Mouse (Mus musculus): Measurements from ENCODE around the gene Islr2. TPM values are rescaled to one million over a fixed set of nuclear protein-coding genes. Genes with fewer than 3 reads are reported as not detected.

The Islr2 gene
- total RNA-seq, 2 experiments from 2014 or later, result 1.4 to 2.3 TPM

DNA sequence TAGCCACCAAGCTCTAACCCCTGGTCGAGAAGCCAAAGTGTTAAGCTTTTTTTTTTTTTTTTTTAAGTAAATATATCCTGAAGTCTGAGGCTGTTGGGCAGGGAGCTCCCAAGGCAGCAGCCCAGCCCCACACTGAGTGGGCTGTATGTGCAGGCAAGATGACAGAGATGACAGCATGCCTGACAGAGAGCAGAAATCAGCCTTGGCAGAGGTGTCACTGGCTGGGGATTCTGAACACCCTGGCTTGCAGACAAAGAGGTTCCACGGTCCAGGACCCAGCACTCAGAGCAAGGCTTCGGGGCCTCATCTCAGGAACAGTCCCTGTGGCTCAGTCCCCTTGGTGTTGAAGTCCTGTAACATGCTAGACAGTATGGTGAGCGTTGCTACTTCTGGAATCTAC, 44.3 kb downstream of the Islr2 start:
- intact Hi-C loops (cut with DNase I), result loop anchor here (5.0 kb wide), 2 partner anchors 68 to 118 kb away; no protein-coding TSS in a partner anchor
- DNase-seq, result peak; percentile 31 to 35

DNA sequence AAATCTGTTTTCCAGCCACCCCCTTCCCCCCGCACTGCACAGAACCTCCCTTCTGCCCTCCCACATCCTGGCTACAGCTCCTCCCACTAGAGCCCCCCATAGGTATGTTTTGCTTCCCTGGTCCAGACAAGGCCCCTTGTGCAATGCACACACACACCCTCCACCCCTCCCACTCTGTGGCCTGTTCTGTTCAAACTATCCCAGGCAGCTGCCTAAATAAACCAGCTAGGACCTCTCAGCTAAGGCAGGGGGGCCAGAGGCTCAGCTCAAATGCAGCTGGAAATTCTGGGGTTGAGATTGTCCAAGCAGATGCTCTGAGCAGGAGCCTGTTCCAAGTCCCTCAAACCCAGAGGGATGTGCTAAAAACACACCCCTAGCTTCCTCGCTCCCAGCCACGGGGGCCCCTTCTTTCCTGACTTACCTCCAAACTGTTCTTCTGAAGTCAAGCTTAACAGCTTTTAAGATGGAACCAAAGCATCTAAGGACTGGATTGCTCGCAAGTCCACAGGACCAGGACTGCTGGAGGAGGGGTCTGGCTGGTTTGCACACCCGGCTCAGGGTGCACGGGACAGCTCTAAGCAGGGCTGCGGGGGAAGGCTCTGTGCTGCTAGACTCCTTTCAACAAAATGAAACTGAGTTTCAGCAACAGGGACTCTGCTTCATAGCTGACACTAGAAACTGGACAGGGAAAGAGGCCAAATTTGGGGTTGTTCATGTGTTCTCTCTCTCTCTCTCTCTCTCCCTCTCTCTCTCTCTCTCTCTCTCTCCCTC, 45.4 kb downstream of the Islr2 start:
- intact Hi-C loops (cut with DNase I), result loop anchor here (5.0 kb wide), 2 partner anchors 66 to 116 kb away; no protein-coding TSS in a partner anchor
- peak; percentile 25 to 57 for DNase-seq

DNA sequence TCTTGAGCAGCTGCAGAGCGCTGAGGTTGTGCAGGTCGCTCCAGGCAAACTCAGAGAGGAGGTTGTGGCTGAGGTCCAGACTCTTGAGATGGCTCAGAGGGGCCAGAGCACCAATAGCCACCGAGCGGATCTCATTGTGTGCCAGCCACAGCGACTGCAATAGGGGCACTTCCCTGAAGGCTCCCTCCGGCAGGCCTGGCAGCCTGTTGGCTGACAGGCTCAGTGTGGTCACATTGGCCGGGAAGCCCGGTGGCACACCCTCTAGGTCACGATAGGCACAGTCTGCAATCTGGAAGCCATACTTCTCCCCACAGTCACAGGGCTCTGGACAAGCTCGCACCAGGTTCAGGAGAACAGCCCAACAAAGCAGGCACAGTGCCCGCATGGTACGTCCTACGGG, 46.3 kb downstream of the Islr2 start:
- no peak for DNase-seq
- intact Hi-C loops (cut with DNase I), result loop anchor here (5.0 kb wide), 2 partner anchors 66 to 116 kb away; no protein-coding TSS in a partner anchor

DNA sequence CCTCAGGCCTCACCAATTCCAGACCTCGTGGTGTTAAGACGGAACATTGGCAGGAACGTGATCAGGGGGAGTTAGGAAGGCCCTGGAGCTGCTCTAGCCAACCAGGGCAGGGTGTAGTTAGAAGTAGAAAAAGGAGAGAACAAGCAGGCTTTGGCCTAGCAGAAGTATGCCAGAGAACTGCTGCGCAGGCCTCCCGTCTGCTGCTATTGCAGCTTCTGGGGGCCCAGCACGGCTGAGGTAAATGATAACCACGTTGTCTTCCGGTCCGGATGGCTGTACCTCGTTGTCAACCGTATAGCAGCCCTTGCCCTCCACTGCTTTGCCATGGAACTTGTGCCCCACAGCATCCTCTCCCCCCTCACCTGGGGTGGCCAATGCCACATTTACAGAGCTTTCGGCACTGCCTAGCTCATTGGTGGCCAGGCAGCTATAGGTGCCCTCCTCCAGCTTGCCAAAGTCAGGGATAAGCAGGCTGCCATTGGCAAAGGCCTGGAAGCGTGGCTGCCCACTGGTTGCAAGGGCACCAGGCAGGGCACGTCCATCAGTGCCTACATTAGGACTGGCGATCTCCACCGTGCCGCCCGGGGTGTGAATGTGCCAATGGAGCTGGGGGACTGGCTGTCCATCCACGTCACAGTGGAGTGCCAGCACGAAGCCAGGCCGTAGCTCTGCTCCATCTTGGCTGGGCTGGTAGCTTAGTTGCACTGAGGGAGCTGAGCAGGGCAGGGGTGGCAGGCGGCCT, 47.1 kb downstream of the Islr2 start:
- intact Hi-C loops (cut with DNase I), result loop anchor here (5.0 kb wide), 2 partner anchors 65 to 115 kb away; no protein-coding TSS in a partner anchor
- no peak for DNase-seq

DNA sequence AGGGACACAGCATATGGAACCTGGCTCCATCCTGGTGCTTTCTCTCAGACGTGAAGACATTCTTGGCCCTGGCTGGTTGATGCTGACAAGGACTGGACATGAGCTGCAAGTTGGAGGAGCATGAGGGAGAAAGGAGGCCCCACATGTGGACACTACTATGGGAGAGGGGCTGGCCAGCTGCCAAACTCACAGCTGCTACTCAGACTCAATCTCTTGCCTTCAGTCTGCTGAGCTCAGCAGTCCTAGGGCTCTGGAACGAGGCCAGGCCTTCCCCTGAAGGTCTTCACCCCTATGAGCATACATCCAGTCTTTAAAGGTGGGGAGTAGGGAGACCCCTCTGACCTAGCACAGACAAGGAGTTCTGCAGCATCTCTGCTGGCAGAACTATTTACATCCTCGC, 48.8 kb downstream of the Islr2 start:
- peak; percentile 52 to 60 for DNase-seq
- intact Hi-C loops (cut with DNase I), result loop anchor here (5.0 kb wide), 2 partner anchors 63 to 113 kb away; no protein-coding TSS in a partner anchor

DNA sequence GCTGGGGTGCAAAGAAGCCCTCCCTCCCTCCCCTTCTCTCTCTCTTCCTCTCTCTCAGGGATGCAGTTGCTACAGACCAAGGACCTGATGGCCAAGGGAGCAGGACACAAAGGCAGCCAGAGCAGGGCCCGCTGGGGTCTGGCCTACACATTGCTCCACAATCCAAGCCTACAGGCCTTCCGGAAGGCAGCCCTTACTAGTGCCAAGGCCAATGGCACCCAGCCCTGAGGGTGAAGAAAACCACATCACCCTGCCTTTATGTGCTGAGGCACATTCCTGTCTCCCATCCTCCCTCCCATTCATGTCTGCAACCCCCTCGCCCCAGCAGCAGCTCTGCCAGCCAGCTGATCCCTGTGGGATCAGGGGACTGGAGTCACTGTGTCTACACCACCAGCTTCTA, 51.0 kb downstream of the Islr2 start:
- intact Hi-C loops (cut with DNase I), result no loop called here

DNA sequence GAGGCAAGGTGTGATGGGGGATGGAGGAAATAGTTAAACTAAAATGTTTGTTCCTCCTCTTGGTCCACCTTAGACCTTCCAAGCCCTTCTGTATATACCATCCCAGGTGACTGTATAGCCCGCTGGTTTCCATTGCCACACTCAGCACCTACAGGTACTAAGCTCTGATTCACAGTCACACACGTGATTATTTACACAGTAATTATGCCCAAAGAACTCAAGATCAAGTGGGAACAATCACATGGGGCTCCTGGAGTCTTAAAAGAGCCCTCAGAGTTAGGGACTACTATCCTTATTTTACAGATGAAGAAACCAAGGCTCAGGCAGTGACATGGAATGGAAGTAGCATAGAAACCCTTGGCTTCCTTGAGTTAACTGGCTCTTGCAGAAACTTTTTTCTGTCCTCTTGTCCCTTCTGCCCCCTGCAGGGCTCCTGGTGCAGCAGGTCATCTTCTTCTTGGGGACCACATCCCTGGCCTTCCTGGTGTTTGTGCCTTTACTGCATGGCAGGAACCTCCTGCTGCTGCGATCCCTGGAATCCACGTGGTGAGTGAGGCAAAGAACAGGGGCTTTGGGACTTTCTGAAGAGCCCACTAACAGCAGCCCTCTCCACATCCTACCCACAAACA, 53.3 kb downstream of the Islr2 start:
- no peak for DNase-seq
- intact Hi-C loops (cut with DNase I), result no loop called here

More for the DNA sequence above, 51.0 kb downstream of the Islr2 start:
- DNase-seq, result no peak

DNA sequence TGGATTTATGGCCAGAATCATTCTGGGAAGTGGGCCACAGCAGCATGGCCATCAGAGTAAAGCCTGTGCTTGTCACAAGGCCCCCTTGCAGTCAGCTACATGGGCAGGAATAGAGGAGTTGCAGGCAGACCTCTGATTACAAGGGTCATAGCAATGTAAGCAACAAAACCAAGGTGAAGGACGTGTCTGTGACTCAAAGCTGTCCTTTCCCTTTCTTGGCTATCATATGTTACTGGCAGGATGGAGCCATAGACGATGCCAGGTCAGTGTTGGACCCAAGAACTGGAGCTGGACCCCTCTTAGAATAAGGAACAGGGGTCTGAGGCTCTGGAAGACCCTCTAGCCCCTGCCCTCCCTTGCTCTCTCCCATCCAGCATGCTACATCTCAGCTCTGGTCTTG, 55.3 kb downstream of the Islr2 start:
- intact Hi-C loops (cut with DNase I), result no loop called here
- DNase-seq, result no peak

Small RNA genes lying within 50 kb of the gene (microRNA-seq; reads per million reads assigned to microRNA genes)
- gene Mir6385 (ENCODE audit: borderline number of aligned reads in 2 of 2), result 0 reads per million in 2 experiments

Other genes with a start within 250 kb of the Islr2 start
- under 1 TPM; 0.16 to 0.22 TPM for gene Cyp11a1, start 197.9 kb downstream of the Islr2 start, total RNA-seq (2021)
- under 1 TPM; 0.16 to 0.47 TPM for gene Stra6, start 140.5 kb downstream of the Islr2 start, total RNA-seq (2021)
- not detected for gene Ccdc33, start 85.5 kb downstream of the Islr2 start, total RNA-seq (2021)
- 10 to 100 TPM; 28.5 to 30.4 TPM for gene Islr, start within 50 bp of the Islr2 start, total RNA-seq (2021)
- gene Pml, start 45.5 kb upstream of the Islr2 start, total RNA-seq (2021), result 1 to 10 TPM; 8.3 to 9.5 TPM
- 10 to 100 TPM; 10.2 to 10.4 TPM for gene Stoml1, start 48.8 kb upstream of the Islr2 start, total RNA-seq (2021)
- 10 to 100 TPM; 29.6 TPM for gene Loxl1, start 108.9 kb upstream of the Islr2 start, total RNA-seq (2021)
- not detected for gene Tbc1d21, start 166.1 kb upstream of the Islr2 start, total RNA-seq (2021)

All from heart, postnatal 36 days (tissue).